Mouse (Mus musculus): ENCODE data around the gene Tmem29. TPM values are rescaled to one million over a fixed set of nuclear protein-coding genes. Genes with fewer than 3 reads are reported as not detected.

Tmem29 gene
- 0.31 and 0.44 TPM in 2 replicates for polyA plus RNA-seq (2012)

DNA sequence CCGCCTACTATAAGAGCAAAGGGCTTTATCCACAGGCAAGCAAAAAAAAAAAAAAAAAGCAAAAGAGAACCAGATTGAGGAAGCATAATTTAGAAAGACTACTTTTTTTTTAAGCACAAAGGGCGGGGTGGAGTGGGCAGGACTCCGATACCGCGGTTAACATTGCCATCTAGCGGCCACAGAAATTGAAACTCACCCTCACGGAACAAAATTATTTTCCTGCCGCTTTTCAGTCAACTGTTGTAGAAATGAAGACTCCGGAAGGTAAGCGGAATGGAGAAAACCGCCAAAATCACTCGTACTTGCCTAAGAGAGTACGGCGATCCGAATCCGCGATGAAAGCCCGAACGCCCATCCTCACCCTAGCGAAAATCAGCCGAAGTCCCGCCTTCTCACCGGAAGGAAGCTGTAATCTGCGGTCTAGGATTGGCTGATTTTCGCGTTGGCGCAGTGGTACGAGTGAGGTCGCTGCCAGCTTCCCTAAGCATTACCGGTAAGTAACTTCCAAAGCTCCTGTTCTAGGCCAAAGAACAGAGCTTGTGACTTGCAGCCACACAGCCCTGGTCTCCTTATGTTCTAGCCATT lies at the start of gene Tmem29:
Tmem29 (minus strand) TSS at position 389 of the 585 bp plus-strand sequence.
- no peak for TF ChIP-seq GATA1 (IDR thresholded peaks at IDR 0.05; ENCODE audit: low read length)

DNA sequence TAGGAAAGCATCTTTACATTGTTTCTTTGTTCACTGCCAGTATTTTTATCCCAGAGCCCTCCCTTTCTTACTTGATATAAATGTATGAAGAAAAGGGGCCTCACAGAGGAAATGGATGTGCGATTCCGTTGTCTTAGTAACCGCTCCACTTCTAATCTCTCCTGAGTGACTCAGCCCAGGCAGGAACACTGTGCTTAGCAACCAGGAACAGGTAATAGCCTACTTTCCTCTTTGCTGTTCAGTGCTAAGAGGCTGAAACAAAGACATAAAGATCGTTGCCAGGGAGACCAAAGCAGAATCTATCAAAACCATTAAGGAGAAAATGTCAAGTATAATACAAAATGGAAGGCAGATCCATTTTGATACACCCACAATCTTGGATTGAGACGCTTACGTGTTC lies 49.7 kb upstream of the Tmem29 start:
- TF ChIP-seq GATA1 (IDR thresholded peaks at IDR 0.05; ENCODE audit: low read length): no peak

DNA sequence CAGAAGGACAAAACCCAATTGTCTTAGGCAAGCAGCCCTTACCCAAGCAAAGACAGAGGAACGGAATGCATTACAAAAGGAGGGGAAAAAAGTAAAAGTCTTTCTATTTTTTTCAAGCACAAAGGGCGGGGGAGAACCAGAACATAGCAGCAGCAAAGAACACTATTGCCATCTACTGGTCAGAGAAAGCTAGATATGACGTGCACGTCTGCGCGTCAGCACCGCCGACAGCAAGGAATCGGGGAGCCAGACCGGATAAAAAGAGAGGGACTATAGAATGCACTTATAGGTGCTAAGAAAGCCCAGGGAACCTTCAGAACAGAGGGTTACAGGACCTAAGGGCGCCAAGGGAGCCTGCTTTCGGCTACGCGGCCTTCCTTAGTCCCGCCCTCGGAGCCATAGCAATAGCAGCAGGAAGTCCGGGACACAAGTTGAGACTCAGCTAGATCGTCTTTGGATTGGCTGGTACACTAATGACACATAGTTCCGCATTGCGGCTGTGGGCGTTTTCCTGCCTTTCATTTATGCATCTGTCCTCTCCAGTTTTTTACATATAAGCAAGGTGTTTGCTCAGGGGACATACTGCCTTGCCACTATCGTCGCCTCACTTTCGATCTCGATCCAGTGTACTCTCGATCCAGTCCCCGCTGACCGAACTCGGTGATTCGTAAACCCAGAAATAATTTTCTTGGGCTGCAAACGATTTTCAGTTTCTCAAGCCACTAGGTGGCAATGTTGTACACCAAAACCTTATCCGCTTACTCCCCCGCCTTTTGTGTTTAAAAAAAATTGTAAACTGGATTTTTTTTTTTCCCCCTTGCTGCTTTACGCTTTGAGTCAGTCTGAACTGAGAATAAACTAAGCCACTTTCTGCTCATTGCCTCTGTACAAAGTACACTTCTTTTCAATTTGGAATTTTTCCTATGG lies 19.2 kb upstream of the Tmem29 start:
- TF ChIP-seq GATA1 (IDR thresholded peaks at IDR 0.05; ENCODE audit: low read length): no peak

DNA sequence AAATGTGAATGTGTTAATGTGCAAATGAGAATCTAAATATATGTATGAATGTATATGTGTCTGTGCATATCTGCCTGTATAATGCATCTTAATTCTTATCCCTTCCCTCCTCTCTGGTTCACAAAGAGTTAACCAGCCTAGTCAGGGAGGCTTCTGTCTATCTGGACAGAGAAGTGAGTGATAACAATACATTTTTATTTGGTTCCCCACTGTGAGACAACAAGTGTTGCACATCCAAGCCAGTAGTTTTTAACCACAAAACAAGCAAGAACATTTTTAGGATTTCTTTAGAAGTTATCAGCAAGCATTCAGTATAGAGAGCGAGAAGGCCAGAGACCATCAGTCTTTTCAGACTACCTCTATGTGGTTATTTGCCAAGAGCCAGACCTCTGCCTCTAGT lies 12.5 kb upstream of the Tmem29 start:
- no peak for TF ChIP-seq GATA1 (IDR thresholded peaks at IDR 0.05; ENCODE audit: low read length)

DNA sequence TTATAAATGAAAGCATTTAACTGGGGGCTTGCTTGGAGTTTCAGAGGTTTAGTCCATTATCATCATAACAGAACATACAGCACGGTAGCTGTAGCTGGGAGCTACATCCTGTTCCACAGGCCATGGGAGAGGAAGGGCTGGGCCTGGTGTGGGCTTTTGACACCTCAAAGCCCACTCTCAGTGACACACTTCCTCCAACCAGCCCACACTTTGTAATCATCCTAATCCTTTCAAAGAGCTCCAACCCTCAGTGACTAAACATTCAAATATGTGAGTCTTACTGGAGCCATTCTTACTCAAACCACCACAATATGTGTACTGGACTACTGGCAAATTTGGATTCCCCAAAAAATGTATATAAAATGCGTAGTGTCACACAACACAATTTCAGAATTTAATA lies 9.3 kb upstream of the Tmem29 start:
- no peak for TF ChIP-seq GATA1 (IDR thresholded peaks at IDR 0.05; ENCODE audit: low read length)

DNA sequence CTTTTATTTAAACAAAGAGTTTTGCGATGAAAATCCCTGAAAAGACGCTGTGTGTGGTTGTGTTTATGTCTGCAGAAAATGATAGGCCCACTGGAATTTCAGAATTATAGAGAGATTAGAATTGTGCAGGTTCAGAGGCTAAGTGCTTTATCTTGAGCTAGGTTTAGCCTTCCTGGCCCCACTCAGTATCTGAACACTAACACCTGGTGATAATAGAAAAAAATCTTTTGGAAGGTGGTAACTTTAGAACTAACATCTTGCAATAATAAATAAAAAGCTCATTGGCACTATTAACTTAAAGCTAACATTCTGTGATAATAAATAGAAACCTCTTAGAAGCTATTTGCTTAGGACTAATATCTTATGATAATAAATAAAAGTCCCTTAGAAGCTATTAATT lies 1.2 kb upstream of the Tmem29 start:
- no peak for TF ChIP-seq GATA1 (IDR thresholded peaks at IDR 0.05; ENCODE audit: low read length)

DNA sequence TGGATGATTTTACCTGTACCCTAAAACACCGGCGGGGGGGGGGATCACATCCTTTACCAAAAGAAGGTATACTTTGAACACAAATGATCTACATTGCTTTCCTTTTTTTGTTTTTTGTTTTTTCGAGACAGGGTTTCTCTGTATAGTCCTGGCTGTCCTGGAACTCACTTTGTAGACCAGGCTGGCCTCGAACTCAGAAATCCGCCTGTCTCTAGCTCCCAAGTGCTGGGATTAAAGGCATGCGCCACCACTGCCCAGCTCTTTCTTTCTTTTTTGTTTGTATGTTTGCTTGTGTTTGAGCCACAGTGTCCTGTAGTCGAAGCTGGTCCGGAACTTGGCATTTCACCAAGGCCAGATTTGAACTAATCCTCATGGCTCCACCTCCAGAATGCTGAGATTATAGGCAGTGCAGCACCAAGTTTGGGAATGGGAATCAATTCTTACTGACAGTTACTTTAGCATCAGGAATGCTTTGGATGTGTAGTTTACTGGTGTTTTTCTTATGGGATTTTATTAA lies 515 bp upstream of the Tmem29 start:
- TF ChIP-seq GATA1 (IDR thresholded peaks at IDR 0.05; ENCODE audit: low read length): no peak

DNA sequence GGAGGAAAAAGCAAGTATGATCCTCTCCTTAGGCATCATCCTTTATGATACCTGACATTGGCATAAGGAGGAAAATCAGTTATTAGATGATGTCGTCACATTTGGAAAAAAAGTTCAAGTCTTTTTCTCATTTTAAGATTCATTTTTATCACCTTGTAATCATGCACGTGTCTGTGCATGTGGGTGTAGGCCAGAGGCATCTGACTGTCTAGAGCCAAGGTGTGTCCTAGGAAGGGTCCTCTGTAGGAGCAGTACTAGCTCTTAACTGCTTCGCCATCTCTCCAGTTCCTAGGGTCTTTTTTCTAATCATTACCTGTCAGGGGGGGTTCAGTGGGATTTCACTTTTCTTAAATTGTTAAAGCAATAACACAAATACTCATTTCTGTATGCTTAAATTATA lies 818 bp downstream of the Tmem29 start:
- no peak for TF ChIP-seq GATA1 (IDR thresholded peaks at IDR 0.05; ENCODE audit: low read length)

DNA sequence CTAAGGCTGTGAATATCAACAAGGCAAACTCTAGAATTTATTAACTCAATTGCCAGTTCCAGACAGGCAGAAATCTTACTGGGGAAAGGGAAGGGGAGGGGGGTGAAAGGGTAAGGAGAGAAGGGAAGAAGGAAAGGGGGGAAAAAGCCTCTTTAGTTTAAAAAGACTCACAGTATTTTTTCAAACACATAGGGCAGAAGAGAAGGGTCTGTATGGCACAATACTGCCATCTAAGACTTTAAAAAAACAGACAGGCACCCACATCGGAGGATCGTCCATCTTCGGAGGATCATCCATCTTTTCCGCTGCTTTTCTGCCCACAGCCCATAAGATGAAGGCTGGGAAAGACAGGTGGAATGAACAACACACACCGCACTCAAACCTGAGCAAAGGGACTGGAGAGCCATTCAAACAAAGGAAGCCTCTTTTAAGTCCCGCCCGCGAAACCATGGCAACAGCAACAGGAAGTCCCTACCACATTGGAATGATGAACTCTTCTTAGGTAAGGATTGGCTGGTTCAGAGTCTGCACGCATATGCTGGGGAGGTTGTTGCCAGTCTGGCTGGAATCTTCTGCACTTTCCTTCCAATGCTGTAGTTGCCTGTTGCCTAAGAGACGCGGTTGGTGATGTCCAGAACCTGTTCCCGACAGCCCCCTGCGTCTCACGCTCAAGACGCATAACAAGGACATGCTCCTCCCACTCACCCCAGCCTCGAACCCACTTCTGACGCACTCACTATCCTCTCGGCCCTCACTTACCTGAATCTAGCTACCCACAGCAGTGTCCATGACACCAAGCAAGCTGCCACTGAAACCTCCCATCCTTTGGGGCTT lies 18.2 kb downstream of the Tmem29 start:
- TF ChIP-seq GATA1 (IDR thresholded peaks at IDR 0.05; ENCODE audit: low read length): no peak

DNA sequence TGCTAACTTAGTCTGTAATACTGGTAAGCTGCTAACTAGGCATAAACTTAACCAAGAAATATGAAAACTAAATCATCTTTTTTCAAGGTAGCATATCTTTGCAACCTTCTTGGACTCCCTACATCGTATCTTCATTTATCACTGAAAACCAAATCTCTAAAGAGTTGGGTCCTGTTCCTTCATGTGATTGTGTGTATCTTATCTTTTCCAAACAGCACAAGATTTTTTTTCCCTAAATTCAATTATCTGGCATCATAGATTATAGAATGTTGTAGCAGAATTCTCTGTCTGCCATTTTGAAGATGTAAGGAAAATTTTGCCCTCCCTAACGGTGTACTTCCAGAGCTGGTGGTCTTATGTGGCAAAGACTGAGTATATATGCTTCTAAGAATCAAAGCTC lies 22.6 kb downstream of the Tmem29 start:
- TF ChIP-seq GATA1 (IDR thresholded peaks at IDR 0.05; ENCODE audit: low read length): no peak

DNA sequence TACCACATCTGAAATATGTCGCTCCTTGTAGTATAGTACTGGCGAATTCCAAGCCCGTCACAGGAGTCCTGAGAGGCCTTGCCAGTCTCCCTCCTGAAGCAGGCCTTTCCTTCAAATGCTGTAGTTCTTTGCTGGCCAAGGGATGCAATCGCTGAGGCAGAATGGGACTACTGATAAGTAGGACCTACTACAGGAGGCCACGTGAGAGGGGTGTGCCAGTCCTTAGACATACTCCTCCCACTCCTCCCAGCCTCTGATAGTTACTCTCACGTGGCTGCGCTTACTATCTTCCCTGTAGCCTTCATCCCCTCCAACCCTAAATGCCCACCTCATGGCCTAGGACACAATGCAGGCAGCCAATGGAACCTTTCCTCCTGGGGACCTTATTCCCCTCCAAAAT lies 23.6 kb downstream of the Tmem29 start:
- TF ChIP-seq GATA1 (IDR thresholded peaks at IDR 0.05; ENCODE audit: low read length): no peak

DNA sequence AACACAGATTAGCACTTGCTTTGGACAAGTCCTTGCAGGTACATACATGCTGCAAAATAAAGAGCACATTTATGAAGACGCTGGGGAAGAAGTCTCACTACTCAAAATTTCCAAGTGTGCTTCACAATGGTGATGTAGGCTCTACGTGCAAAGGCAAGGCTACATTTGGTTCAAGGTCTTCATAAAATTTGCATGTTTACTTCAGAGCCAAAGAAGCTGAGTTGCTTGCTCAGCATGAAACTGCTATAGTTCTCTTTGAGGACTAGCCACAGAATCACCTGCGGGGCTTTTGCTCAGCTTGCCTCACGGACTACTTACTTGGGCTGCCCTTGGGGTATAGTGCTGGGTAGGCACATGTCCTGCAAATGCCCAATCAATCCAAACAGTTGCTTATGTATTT lies 45.4 kb downstream of the Tmem29 start:
- no peak for TF ChIP-seq GATA1 (IDR thresholded peaks at IDR 0.05; ENCODE audit: low read length)

Other genes starting within 250 kb of the Tmem29 start
- gene Alas2, start 88.2 kb upstream of the Tmem29 start, polyA plus RNA-seq (2012): 1.4 and 2.0 TPM in 2 replicates
- 0.17 and 0.31 TPM in 2 replicates for gene Pfkfb1, start 129.1 kb upstream of the Tmem29 start, polyA plus RNA-seq (2012)
- 0.64 and 1.3 TPM in 2 replicates for gene Apex2, start 130.7 kb upstream of the Tmem29 start, polyA plus RNA-seq (2012)
- gene Tro, start 198.4 kb upstream of the Tmem29 start, polyA plus RNA-seq (2012): not detected in 2 replicates

Measured in G1E-ER4 (cell line).